12 mouse cellular contexts compared by ENCODE assay signal in genomic region chr6:84946569-84946968, GRCm38 (mm10).
"Had no signal": no experiment of that assay in that cellular context is flagged by ENCODE, and none has a peak within 500 bp of the region (broad histone marks: within the 10 kb centered on the region; RNA-seq: fewer than 3 reads in every experiment).

No protein-coding gene starts in this region.

- H3K27me3 ChIP-seq: limb, embryonic 13.5 days; midbrain, embryonic 15.5 days; neural tube, embryonic 13.5 days had no signal

- H3K27ac ChIP-seq: layer of hippocampus, adult 2 months; limb, embryonic 13.5 days; liver, embryonic 14.5 days; midbrain, embryonic 15.5 days; neural tube, embryonic 13.5 days had no signal

- H3K4me3 ChIP-seq: layer of hippocampus, adult 2 months; limb, embryonic 13.5 days; midbrain, embryonic 15.5 days; neural tube, embryonic 13.5 days had no signal

- DNase-seq: kidney, postnatal 10 days; kidney, postnatal 4 days; left cerebral cortex, postnatal 4 days; lung, adult 18-20 months; right cerebral cortex, adult 18-20 months; right cerebral cortex, postnatal 25 days; thymus, postnatal 4 days had no signal

- H3K4me1 ChIP-seq: limb, embryonic 13.5 days; midbrain, embryonic 15.5 days had no signal

- ATAC-seq: midbrain, embryonic 15.5 days had no signal

- H3K9me3 ChIP-seq: limb, embryonic 13.5 days; midbrain, embryonic 15.5 days; neural tube, embryonic 13.5 days had no signal

- H3K36me3 ChIP-seq: limb, embryonic 13.5 days; midbrain, embryonic 15.5 days; neural tube, embryonic 13.5 days had no signal

- H3K9ac ChIP-seq: limb, embryonic 13.5 days; liver, embryonic 14.5 days; midbrain, embryonic 15.5 days; neural tube, embryonic 13.5 days had no signal

- H3K4me2 ChIP-seq: limb, embryonic 13.5 days; midbrain, embryonic 15.5 days; neural tube, embryonic 13.5 days had no signal
